Mouse (Mus musculus) limb, embryonic 14.5 days (tissue): ENCODE measurements around the gene Brd3os. TPM values are rescaled to one million over a fixed set of nuclear protein-coding genes. Genes with fewer than 3 reads are reported as not detected.

Experiments used
- ATAC-seq: fragments of 200-750 bp; cut with Nextera tagmentation; 2 replicates; pipeline ENCODE4 v1.8.0; 2017; ENCODE audit warnings: low read depth, moderate number of reproducible peaks, moderate TSS enrichment; ENCODE audit not compliant: low FRiP score
- DNase-seq: peaks from one replicate; pipeline ENCODE4 v3.0.0-alpha.2; 2015; ENCODE audit warnings: low spot score
- H3K27ac ChIP-seq: fragments of 300-500 bp; sonication (generic); replicated peaks from 2 replicates; pipeline ENCODE4 v1.5.1; 2014; ENCODE audit warnings: low read depth, mild to moderate bottlenecking, low read length, moderate library complexity, mixed read lengths
- H3K27me3 ChIP-seq: fragments of 300-500 bp; sonication (generic); 2 replicates; pipeline ENCODE4 v1.6.1; 2014; ENCODE audit warnings: low read length, mixed read lengths; ENCODE audit not compliant: control insufficient read depth, insufficient read depth
- H3K36me3 ChIP-seq: fragments of 300-500 bp; sonication (generic); 2 replicates; pipeline ENCODE4 v1.6.1; 2014; ENCODE audit warnings: mild to moderate bottlenecking, low read length, moderate library complexity, mixed read lengths; ENCODE audit not compliant: control insufficient read depth, insufficient read depth
- H3K4me1 ChIP-seq: fragments of 300-500 bp; sonication (generic); 2 replicates; pipeline ENCODE4 v1.6.1; 2014; ENCODE audit warnings: antibody characterized with exemption, low read length, mixed read lengths; ENCODE audit not compliant: control insufficient read depth, insufficient read depth
- H3K4me2 ChIP-seq: fragments of 300-500 bp; sonication (generic); replicated peaks from 2 replicates; pipeline ENCODE4 v1.6.1; 2014; ENCODE audit warnings: low read depth, mild to moderate bottlenecking, low read length, moderate library complexity; ENCODE audit not compliant: severe bottlenecking
- H3K4me3 ChIP-seq: fragments of 300-500 bp; sonication (generic); replicated peaks from 2 replicates; pipeline ENCODE4 v1.5.1; 2014; ENCODE audit warnings: low read length
- H3K9ac ChIP-seq: fragments of 300-500 bp; sonication (generic); 2 replicates; pipeline ENCODE4 v1.6.1; 2014; ENCODE audit warnings: mild to moderate bottlenecking, low read depth, low read length, moderate library complexity; ENCODE audit not compliant: severe bottlenecking
- H3K9me3 ChIP-seq: fragments of 300-500 bp; sonication (generic); 2 replicates; pipeline ENCODE4 v1.6.1; 2016; ENCODE audit warnings: low read length; ENCODE audit not compliant: control insufficient read depth
- POLR2A ChIP-seq: fragments of 200-500 bp; IDR thresholded peaks from 2 replicates; pipeline ENCODE4 v1.8.0; 2012; ENCODE audit warnings: inconsistent platforms, mild to moderate bottlenecking, moderate library complexity, borderline replicate concordance; ENCODE audit not compliant: insufficient read depth, insufficient read length; ENCODE audit errors: extremely low read depth
- WGBS: fragments of 180-500 bp; shearing (Covaris S2); extraction: QIAGEN DNeasy Blood & Tissue Kit; methylation state at CpG from one replicate; pipeline ENCODE4 v1.1.7; 2014; 5-methylcytosine and 5-hydroxymethylcytosine counted together
- polyA plus RNA-seq, 2 experiments: library from polyadenylated mRNA; depleted of rRNA in 1 of 2; stranded (reverse) in 1 of 2; unstranded in 1 of 2; fragments of >200 nt; fragmentation: Nextera tagmentation in 1 of 2; extraction: Ambion mirVana in 1 of 2; gene quantifications; 2 replicates each; pipeline versions ENCODE4 v1.2.1 to v1.2.3; 2012 to 2014

Brd3os gene
- polyA plus RNA-seq, 2 experiments: 9.9 to 12.5 TPM

- H3K36me3 ChIP-seq: peaks cover 49% of the 10 kb centered on the region
- no peaks in the 10 kb centered on the region for H3K27me3 ChIP-seq
- no peaks in the 10 kb centered on the region for H3K9me3 ChIP-seq
- 64% methylated on average over 3 of the region's 3 CpGs for WGBS
- H3K4me3 ChIP-seq: no peak overlapping the region
- ATAC-seq (no peak), DNase-seq (no peak)
- no peak for TF ChIP-seq POLR2A
- H3K27ac ChIP-seq: no peak overlapping the region
- H3K4me1 ChIP-seq: peaks cover 20% of the 10 kb centered on the region
- no peak overlapping the region for H3K9ac ChIP-seq
- H3K4me2 ChIP-seq: no peak overlapping the region
Measured at GRCm38 (mm10) chr2:27469991-27470355, 27.8 kb downstream of the Brd3os start.

- H3K9ac ChIP-seq: no peak overlapping the region
- H3K9me3 ChIP-seq: no peaks in the 10 kb centered on the region
- 97% methylated on average over 2 of the region's 2 CpGs for WGBS
- no peak for DNase-seq
- TF ChIP-seq POLR2A: no peak
- H3K27ac ChIP-seq: no peak overlapping the region
- H3K27me3 ChIP-seq: no peaks in the 10 kb centered on the region
- H3K36me3 ChIP-seq: peaks cover 48% of the 10 kb centered on the region
- peaks cover 20% of the 10 kb centered on the region for H3K4me1 ChIP-seq
- no peak for ATAC-seq
- no peak overlapping the region for H3K4me2 ChIP-seq
- no peak overlapping the region for H3K4me3 ChIP-seq
Measured at GRCm38 (mm10) chr2:27470535-27470934, 28.4 kb downstream of the Brd3os start.

- no peak overlapping the region for H3K27ac ChIP-seq
- DNase-seq (peak; percentile 12), ATAC-seq (no peak)
- H3K27me3 ChIP-seq: no peaks in the 10 kb centered on the region
- H3K4me2 ChIP-seq: no peak overlapping the region
- H3K9me3 ChIP-seq: no peaks in the 10 kb centered on the region
- H3K4me1 ChIP-seq: peaks cover 20% of the 10 kb centered on the region
- H3K4me3 ChIP-seq: no peak overlapping the region
- no peak overlapping the region for H3K9ac ChIP-seq
- H3K36me3 ChIP-seq: peaks cover 42% of the 10 kb centered on the region
- TF ChIP-seq POLR2A: no peak
Measured at GRCm38 (mm10) chr2:27471170-27471584, 29.1 kb downstream of the Brd3os start.

- WGBS: 59% methylated on average over 7 of the region's 7 CpGs
Measured at GRCm38 (mm10) chr2:27473061-27473765, 31.1 kb downstream of the Brd3os start.

GRCm38 (mm10) chr2:27473911-27474310 is 31.8 kb downstream of the Brd3os start:
- Histone ChIP-seq H3K4me1 (peaks cover 24% of the 10 kb centered on the region), H3K36me3 (peaks cover 26% of the 10 kb centered on the region), H3K27me3 (no peaks in the 10 kb centered on the region), H3K9me3 (no peaks in the 10 kb centered on the region), H3K4me3 (peak overlapping the region; percentile 95), H3K4me2 (peak overlapping the region; percentile 90), H3K27ac (peak overlapping the region; percentile 26; the same call in 1 of the 2 replicates), H3K9ac (peak overlapping the region; percentile 94)
- no peak for DNase-seq
- TF ChIP-seq POLR2A: no peak
- no peak for ATAC-seq
- 8% methylated on average over 4 of the region's 4 CpGs for WGBS

More at GRCm38 (mm10) chr2:27473061-27473765, 31.1 kb downstream of the Brd3os start:
- H3K27ac ChIP-seq: no peak overlapping the region
- peaks cover 24% of the 10 kb centered on the region for H3K4me1 ChIP-seq
- no peaks in the 10 kb centered on the region for H3K9me3 ChIP-seq
- TF ChIP-seq POLR2A: no peak
- peak overlapping the region; percentile 90 for H3K4me2 ChIP-seq
- no peak for DNase-seq
- H3K36me3 ChIP-seq: peaks cover 26% of the 10 kb centered on the region
- no peak overlapping the region for H3K9ac ChIP-seq
- H3K4me3 ChIP-seq: peak overlapping the region; percentile 95
- H3K27me3 ChIP-seq: no peaks in the 10 kb centered on the region
- no peak for ATAC-seq
